Mouse (Mus musculus): Measurements from ENCODE around the gene Slc22a12.

GRCm38 (mm10) chr19:6545481-6545880 is 2.6 kb upstream of the Slc22a12 start:
- TF ChIP-seq CTCF (IDR thresholded peaks at IDR 0.05; ENCODE audit: insufficient read depth, low read depth, low read length) (no peak), POLR2A (IDR thresholded peaks at IDR 0.05; ENCODE audit: insufficient read depth, low read depth, low read length) (no peak)

All from olfactory bulb, adult 2 months (tissue).